Mouse (Mus musculus) heart, postnatal 10 days (tissue): ENCODE data around the gene Atg2b. TPM values are rescaled to one million over a fixed set of nuclear protein-coding genes. Genes with fewer than 3 reads are reported as not detected.

ENCODE experiments used
- DNase-seq, 2 experiments: peaks; one replicate each; pipeline ENCODE4 v3.0.0; 2021
- intact Hi-C: fragments of 180-260 bp; cut with DNase I; formaldehyde crosslinking; loops from one replicate; pipeline ENCODE4 v1.15.1; 2025
- total RNA-seq, 2 experiments: library from RNA; stranded (reverse); gene quantifications; 2 replicates each; pipeline ENCODE4 v1.2.3; 2021

The Atg2b gene
- total RNA-seq, 2 experiments from 2014 or later, result 19.4 to 21.1 TPM

GRCm38 (mm10) chr12:105686791-105687190, 1.8 kb upstream of the Atg2b start:
- intact Hi-C loops, result loop anchor here (5.0 kb wide), 1 partner anchor 321 kb away; no protein-coding TSS in a partner anchor
- DNase-seq, result no peak

GRCm38 (mm10) chr12:105683933-105684901, 794 bp downstream of the Atg2b start, which contains the start of gene Gskip:
TSS of gene Gskip (plus strand) at chr12:105684829.
- DNase-seq, result peak; percentile 49 to 53
- intact Hi-C loops, result loop anchor here (2.0 kb wide), 1 partner anchor 101 kb away; the partner anchor contains the start of gene Papola

GRCm38 (mm10) chr12:105678762-105679161, 6.2 kb downstream of the Atg2b start:
- DNase-seq, result no peak
- intact Hi-C loops, result loop anchor here (10.0 kb wide), 1 partner anchor 46 kb away; no protein-coding TSS in a partner anchor

GRCm38 (mm10) chr12:105678211-105678610, 6.8 kb downstream of the Atg2b start:
- intact Hi-C loops, result loop anchor here (10.0 kb wide), 1 partner anchor 47 kb away; no protein-coding TSS in a partner anchor
- no peak for DNase-seq

- intact Hi-C loops, result loop anchor here (10.0 kb wide), 1 partner anchor 49 kb away; no protein-coding TSS in a partner anchor
Observed at GRCm38 (mm10) chr12:105676274-105676673, 8.7 kb downstream of the Atg2b start.

GRCm38 (mm10) chr12:105655850-105656249, 29.2 kb downstream of the Atg2b start:
- DNase-seq, result peak in 1 of 2 experiments; percentile 3
- intact Hi-C loops, result no loop called here

More at GRCm38 (mm10) chr12:105676274-105676673, 8.7 kb downstream of the Atg2b start:
- no peak for DNase-seq

GRCm38 (mm10) chr12:105642770-105643321, 42.2 kb downstream of the Atg2b start:
- no peak for DNase-seq
- intact Hi-C loops, result no loop called here

GRCm38 (mm10) chr12:105637554-105637953, 47.5 kb downstream of the Atg2b start:
- no peak for DNase-seq
- intact Hi-C loops, result no loop called here

GRCm38 (mm10) chr12:105636551-105636950, 48.5 kb downstream of the Atg2b start:
- no peak for DNase-seq
- intact Hi-C loops, result no loop called here

GRCm38 (mm10) chr12:105634374-105635067, 50.5 kb downstream of the Atg2b start:
- intact Hi-C loops, result no loop called here
- no peak for DNase-seq

GRCm38 (mm10) chr12:105625798-105626197, 59.2 kb downstream of the Atg2b start:
- DNase-seq, result no peak
- intact Hi-C loops, result no loop called here

- intact Hi-C loops, result no loop called here
Observed at GRCm38 (mm10) chr12:105622981-105623539, 62.0 kb downstream of the Atg2b start.

GRCm38 (mm10) chr12:105622048-105622447, 63.0 kb downstream of the Atg2b start:
- intact Hi-C loops, result no loop called here
- DNase-seq, result no peak

More at GRCm38 (mm10) chr12:105622981-105623539, 62.0 kb downstream of the Atg2b start:
- DNase-seq, result no peak

GRCm38 (mm10) chr12:105613559-105613958, 71.5 kb downstream of the Atg2b start:
- intact Hi-C loops, result no loop called here
- no peak for DNase-seq

- DNase-seq, result peak; percentile 35 to 65
- intact Hi-C loops, result loop anchor here (1.0 kb wide), 1 partner anchor 113 kb away; no protein-coding TSS in a partner anchor
Observed at GRCm38 (mm10) chr12:105611748-105612147, 73.3 kb downstream of the Atg2b start.

- no peak for DNase-seq
- intact Hi-C loops, result loop anchor here (1.0 kb wide), 1 partner anchor 113 kb away; no protein-coding TSS in a partner anchor
Observed at GRCm38 (mm10) chr12:105611045-105611444, 74.0 kb downstream of the Atg2b start.

GRCm38 (mm10) chr12:105606881-105607280, 78.1 kb downstream of the Atg2b start:
- no peak for DNase-seq
- intact Hi-C loops, result no loop called here

- intact Hi-C loops, result no loop called here
- DNase-seq, result no peak
Observed at GRCm38 (mm10) chr12:105605212-105605611, 79.8 kb downstream of the Atg2b start.

GRCm38 (mm10) chr12:105603904-105604303, 81.1 kb downstream of the Atg2b start:
- intact Hi-C loops, result no loop called here
- no peak for DNase-seq

GRCm38 (mm10) chr12:105602581-105603210, 82.3 kb downstream of the Atg2b start, which contains the start of gene Bdkrb1:
TSS of gene Bdkrb1 (plus strand) at chr12:105603085.
- intact Hi-C loops, result no loop called here

More at GRCm38 (mm10) chr12:105602581-105603210, 82.3 kb downstream of the Atg2b start, which contains the start of gene Bdkrb1:
- DNase-seq, result no peak
